Mouse (Mus musculus) gastrocnemius, postnatal 10 days (tissue): ENCODE data around the gene Grm3. TPM values are rescaled to one million over a fixed set of nuclear protein-coding genes. Genes with fewer than 3 reads are reported as not detected.

ENCODE experiments used
- DNase-seq: peaks from one replicate; pipeline ENCODE4 v3.0.0; 2021; ENCODE audit warnings: mixed read lengths
- total RNA-seq, 2 experiments: library from RNA; stranded (reverse); gene quantifications; 2 replicates each; pipeline ENCODE4 v1.2.3; 2021

Grm3 gene
- total RNA-seq, 2 experiments from 2014 or later = 0.25 to 0.26 TPM

DNA sequence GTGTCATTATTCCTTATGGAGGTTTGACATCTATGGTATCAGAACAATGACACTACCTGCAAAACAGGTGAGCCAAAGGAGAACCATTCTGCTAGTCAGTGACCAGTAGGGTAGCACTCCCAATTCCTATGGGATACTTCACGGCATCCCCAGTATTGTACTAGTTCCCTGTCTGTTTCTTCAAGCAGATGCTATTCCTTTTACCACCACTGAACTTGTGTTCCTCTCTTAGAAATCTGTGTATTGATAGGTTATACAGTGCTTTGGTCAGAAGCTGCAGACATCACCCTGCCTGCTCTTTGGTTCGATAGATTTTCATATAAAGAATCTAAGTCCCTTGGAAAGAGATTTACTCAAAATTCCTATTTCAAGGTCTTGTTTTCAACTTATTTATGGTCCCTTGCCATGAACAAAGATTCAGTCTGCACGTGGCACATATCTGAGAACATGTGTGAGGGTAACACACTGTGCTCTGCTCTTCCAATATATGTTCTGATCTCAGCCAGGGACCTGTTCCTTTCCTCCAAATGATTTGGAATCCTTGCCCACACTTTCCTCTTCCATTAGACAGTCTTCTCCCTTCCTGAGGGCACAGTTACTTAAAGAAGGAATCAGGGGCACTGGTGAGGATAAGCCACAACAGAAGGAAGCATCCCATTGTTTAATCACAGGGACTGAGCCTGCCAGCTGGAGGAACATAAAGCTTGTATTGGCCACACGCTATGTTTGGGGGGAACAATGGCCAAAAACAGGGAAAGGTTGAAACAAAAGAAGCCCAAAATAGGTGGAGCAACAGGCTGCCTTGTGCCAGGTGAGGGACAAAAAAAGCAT, 102.5 kb downstream of the Grm3 start:
- DNase-seq = no peak

DNA sequence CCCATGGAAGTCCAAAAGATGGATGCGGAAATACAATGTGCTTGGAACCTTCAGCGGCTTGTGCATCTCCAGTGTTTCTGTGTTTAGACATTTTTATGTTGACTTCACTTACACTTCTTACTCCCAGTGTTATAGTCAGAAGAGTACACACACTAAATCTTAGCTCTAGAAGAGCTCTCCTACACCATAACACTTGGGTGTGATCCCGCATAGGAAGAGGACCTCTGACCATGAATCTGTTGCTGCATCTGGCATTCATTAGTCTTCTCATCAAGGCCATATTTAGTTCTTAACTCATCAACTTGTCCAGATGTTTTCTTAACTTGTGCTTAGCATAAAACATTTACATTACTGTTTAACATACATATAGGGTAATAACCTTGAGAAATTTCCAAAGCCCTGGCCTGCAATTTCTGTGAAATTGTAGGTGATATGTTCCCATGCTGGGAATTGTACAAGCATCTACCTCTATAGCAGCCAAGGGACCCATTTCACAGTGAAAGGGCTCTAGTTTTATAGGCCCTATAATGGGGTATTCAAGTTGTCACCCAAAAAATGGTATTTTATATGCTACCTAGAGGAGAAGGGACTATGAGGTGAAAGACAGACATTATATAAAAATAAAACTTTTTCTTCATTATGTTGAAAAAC, 103.4 kb downstream of the Grm3 start:
- DNase-seq = no peak

DNA sequence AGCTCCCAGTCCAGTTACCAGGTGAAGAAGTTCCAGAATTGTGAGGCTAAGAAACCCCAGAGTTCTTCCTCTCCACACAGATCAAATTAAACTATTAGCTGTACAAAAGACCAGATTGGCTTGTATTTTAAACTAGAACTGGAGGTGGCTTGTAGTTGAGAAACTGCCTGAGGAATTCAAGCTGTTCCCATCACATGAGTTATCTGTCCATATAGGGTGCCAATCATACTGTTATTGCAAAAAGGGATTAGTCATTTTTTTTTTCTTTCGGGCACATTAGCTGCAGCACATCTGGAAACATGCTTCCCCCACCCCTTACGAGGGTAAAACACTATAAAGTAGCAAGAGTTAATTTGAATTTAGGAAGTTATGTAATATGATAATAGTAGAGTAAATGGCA, 145.9 kb downstream of the Grm3 start:
- no peak for DNase-seq

DNA sequence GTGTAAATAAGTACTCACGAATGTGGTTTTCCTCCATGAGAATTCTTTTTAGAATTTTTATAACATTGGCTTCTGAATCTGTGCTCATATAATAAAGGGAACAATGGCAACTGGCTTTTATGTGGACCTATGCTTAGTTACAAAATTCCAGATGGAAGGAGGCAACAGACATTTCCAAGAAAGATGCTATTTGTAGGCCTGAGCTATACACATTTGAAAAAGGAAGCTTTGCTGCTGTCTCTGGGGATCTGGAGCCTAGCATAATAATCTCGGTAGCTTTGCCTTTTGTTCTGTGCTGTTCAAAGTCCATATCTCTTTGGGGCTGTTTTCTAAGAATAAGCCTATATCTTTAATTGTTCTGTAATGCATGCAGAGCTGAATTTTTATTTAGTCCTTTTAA, 146.4 kb downstream of the Grm3 start:
- DNase-seq = no peak

DNA sequence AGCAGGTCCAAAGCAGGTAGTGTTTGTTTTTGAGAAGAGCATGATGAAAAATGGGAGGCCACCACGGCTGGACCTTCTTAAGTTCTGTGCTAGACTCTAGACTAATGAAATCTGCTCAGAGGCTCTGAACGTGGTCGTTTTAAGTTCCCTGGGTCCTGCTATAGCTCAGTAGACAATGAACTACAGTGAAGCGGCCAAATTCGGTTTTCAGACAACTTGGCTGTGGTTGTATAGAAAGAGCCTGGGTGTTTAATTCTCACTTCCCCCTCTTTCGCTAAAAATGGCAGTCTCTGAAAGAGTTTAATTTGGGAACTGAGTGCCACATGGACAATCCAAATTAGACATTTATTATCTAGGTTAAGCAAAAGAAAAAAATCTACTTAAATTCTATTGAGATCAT, 154.0 kb downstream of the Grm3 start:
- no peak for DNase-seq

DNA sequence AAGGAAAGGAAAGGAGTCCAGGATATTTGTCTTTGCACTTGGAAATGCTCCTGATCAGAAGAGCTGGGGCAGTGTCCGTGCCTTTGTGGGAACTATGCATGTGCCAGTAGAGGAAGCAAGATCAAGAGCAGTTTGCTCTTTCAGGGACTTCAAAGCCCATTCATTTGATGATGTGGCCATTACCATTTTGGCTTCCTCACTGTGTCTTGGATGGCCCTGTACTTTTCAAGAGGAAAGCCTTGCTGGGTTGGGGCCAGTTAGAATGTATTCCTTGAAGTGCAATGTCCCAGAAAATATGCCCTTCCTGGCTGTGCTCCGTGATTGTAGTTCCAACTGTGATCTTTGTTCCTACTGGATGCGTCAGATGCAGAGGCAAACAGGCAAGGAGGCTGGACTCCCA, 167.3 kb downstream of the Grm3 start:
- DNase-seq = no peak

DNA sequence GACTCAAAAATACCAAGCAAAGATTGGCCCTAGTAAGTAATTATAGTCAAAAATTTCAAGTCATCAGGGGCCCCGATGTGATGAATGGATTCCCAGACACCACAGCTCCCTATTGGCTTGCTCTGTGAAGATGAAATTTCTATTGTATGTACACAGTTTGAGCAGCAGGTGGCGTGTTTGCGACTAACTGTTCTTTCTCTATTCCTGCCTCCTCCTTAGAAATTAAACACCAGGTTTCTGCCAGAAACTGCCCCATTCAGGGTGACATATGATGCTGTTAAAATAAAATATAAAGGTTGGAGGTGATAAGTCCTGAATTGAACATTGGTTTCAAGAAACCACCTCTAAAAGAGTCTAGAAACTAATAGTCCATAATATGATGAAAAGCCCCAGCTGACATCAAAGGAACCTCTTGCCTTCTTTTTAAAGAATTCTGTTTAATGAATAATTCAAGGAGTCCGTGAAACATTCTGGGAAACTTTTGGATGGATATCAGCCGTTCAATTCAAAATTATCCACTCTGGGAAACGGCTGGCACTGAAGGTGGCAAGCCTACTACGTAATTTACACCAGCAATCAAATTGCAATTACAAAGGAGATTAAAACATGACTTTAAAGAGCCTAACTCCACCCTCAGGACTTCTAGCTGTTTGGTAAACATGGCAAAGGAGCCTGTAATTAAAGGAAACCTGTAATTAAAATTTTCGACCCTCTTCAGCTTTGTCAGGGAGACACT, 184.0 kb downstream of the Grm3 start:
- no peak for DNase-seq

DNA sequence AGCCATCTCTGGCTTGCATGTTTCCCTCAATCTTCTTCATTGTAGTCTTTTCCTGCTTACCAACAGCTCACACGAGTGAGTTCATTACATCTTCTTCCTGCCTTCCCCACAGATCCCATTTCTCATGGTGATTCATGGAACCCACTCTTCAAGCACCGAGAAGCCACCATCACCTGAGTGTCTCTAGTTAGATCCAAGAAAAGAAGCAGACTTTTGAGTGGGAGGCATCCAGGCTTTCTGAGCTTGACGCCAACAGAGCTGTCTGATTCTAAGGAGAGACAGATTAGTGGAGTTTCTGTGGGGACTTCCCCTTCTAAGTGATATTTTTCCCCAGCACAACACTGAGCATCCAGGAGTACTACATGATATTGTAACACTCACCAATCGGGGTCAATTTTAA, 199.5 kb downstream of the Grm3 start:
- no peak for DNase-seq

DNA sequence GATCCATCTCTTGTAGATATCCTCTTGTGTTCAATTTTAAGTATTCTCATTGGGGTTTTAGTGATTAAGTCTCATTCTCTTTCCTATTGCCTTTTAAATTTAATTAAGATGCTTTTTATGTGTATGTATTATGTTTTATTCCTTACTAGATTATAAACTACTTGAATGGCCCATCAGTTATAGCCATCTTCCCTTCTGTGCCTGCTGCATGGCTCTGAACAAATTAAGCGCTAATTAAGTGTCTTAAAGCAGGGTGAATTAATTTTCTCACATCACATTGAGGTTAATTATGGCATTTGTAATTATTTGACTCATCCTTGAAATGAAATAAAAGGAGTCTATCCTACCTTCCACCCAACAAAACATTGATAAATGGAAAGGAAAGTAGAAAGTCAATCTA, 213.9 kb downstream of the Grm3 start:
- DNase-seq = no peak

DNA sequence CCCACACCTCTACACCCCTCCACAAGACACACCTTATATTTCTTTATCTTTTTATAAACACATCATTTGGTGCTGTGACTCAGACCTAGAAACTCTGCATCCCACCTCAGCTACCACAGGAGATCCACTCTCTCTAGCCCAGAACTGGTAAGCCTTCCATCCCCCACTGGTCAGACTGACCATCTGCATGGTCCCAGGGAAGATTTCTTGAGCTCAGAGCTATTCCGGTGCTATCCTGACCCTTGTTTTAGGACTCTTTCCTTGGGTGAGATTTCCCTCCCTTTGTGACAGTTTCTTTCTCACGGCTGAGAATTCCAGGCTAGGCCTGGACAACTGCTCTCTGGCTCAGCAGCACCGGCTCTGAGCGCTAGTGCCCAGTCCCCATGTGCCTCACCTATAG, 227.7 kb downstream of the Grm3 start:
- no peak for DNase-seq

DNA sequence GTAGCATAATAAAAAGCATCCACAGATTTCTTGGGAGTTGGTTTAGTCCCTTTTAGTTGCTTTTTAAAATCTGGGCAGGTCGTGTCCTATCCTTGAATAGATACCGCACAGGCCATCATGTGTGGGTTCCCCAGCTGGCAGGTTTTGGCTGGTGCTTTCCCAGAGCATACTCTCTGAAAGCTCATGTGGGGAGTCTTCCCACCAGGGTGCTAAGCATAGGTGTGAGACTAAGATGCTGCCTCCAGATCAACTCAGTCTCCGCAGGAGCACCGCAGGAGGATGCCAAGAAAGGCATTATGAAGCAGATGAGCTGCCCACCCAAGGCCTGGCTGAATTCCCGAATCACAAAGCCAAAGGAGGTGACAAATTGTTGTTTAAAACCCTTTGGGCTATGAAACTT, 229.5 kb downstream of the Grm3 start:
- no peak for DNase-seq

DNA sequence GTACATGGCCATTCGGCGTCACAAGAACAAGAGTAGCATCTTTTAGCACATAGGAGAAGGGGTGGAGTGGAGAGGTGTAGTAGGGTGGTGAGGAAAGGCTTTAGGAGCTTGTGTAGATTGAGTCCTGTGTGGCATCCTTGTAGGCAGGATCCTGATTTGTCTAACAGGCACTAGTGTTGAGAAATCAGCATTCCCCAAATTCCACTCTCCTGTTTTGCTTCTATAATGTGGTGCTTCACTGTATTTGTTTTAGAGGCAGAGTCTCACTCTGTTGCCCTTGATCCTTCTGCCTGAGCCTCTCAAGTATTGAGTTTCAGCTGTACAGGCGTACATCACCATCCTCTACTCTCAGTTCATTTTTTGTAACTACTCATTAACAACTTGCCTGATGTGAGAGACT, 247.4 kb downstream of the Grm3 start:
- no peak for DNase-seq

DNA sequence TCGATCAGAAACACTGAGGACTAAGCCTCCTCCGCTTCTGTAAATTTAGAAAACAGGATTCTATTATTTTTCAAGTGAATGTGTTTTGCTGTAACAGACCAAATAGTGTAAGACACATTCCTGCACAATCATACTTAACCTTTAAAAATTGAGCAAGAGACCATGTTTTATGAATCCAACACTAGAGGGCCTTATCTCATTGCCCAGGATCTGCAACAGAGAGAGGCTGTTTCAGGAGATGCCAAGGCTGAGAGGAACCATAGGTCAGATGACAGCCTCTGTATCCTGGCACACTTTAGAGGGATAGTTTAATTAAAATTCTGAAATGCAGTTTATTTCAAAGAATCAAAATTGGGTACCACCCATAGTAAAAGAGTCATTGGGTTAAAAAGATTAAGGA, 271.7 kb downstream of the Grm3 start:
- no peak for DNase-seq

DNA sequence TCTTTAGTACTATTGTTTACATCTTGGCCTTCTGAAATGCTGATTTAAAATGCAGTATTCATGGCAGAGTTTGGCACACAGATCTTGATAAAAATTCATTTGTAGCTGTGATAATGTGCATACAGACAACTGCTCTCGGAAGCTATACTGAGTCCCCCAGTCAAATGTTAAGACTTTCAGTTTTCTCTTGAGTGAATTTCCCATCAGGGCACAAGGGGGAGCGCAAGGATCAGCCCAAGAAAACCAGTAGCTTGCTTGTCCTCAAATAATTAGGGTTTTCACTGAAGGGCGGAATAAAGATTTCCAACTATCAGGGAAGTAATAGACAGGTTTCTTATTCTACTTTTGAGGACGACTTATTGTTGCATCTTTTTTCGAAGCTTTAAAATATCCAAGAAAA, 275.4 kb downstream of the Grm3 start:
- DNase-seq = no peak

DNA sequence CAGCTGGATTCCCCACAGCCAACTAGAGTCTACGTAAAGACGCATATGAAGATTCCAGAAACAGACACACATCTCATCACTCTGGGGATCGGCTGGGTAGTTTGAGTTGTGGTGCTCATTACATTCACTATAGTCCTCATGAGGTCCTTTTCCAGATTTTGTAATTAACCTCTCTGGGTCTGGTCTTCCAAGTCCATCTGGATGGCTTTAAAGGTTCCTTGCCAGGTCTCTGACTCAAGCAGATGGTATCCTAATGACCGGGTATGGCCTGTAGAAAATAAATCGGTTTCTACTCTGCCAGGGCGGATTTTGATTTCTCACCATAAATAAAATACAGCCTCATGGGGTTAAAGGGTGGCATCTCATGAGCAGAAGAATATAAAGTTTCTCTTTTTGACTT, 276.0 kb downstream of the Grm3 start:
- no peak for DNase-seq

DNA sequence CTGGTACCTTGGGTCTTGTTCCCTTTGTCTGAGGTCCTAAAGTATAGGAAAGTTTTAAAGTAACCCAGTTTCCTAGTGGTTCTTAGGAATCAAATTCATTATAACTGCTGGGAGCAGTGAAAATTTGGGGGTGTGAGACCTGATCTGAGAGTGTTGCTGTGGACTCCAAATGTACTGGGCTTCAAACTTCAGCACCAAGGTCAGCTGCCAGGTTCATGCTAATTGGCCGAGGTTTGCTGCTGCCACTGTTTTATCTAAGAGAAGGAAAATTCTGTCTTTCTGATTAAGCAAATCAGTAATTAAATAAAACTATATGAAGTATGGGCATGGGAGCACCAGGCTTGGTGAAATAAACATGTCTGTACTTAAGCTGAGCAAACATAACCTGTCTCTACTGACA, 278.8 kb downstream of the Grm3 start:
- no peak for DNase-seq
